Mouse (Mus musculus) limb, embryonic 15.5 days (tissue): ENCODE measurements around the gene Mmp8. TPM values are rescaled to one million over a fixed set of nuclear protein-coding genes. Genes with fewer than 3 reads are reported as not detected.

Experiments used
- ATAC-seq: fragments of 200-750 bp; cut with Nextera tagmentation; 2 replicates; pipeline ENCODE4 v1.8.0; 2017; ENCODE audit warnings: low read depth, moderate TSS enrichment; ENCODE audit not compliant: insufficient number of reproducible peaks, low FRiP score, low TSS enrichment
- H3K27ac ChIP-seq: fragments of 300-500 bp; sonication (generic); 2 replicates; pipeline ENCODE4 v1.5.1; 2015; ENCODE audit warnings: moderate library complexity, mild to moderate bottlenecking, inconsistent platforms
- H3K27me3 ChIP-seq: fragments of 300-500 bp; sonication (generic); 2 replicates; pipeline ENCODE4 v1.6.1; 2015; ENCODE audit warnings: inconsistent platforms
- H3K36me3 ChIP-seq: fragments of 300-500 bp; sonication (generic); 2 replicates; pipeline ENCODE4 v1.6.1; 2015; ENCODE audit warnings: inconsistent platforms
- H3K4me1 ChIP-seq: fragments of 300-500 bp; sonication (generic); 2 replicates; pipeline ENCODE4 v1.6.1; 2015; ENCODE audit warnings: inconsistent platforms
- H3K4me2 ChIP-seq: fragments of 300-500 bp; sonication (generic); 2 replicates; pipeline ENCODE4 v1.6.1; 2015; ENCODE audit warnings: mild to moderate bottlenecking, inconsistent platforms
- H3K4me3 ChIP-seq: fragments of 300-500 bp; sonication (generic); 2 replicates; pipeline ENCODE4 v1.5.1; 2015; ENCODE audit warnings: mild to moderate bottlenecking, inconsistent platforms
- H3K9ac ChIP-seq: fragments of 300-500 bp; sonication (generic); 2 replicates; pipeline ENCODE4 v1.6.1; 2015; ENCODE audit warnings: inconsistent platforms
- H3K9me3 ChIP-seq: fragments of 300-500 bp; sonication (generic); 2 replicates; pipeline ENCODE4 v1.6.1; 2016; ENCODE audit warnings: inconsistent platforms
- WGBS: fragments of 180-500 bp; shearing (Covaris S2); methylation state at CpG from one replicate; pipeline ENCODE4 v1.1.7; 2015; 5-methylcytosine and 5-hydroxymethylcytosine counted together
- polyA plus RNA-seq: library from polyadenylated mRNA; unstranded; fragments of >200 nt; fragmentation: Nextera tagmentation; extraction: Ambion mirVana; gene quantifications from 2 replicates; pipeline ENCODE4 v1.2.1, GENCODE M21; 2015

Mmp8 gene
- polyA plus RNA-seq, 1 experiment from 2014 or later, result 1.1 TPM

DNA sequence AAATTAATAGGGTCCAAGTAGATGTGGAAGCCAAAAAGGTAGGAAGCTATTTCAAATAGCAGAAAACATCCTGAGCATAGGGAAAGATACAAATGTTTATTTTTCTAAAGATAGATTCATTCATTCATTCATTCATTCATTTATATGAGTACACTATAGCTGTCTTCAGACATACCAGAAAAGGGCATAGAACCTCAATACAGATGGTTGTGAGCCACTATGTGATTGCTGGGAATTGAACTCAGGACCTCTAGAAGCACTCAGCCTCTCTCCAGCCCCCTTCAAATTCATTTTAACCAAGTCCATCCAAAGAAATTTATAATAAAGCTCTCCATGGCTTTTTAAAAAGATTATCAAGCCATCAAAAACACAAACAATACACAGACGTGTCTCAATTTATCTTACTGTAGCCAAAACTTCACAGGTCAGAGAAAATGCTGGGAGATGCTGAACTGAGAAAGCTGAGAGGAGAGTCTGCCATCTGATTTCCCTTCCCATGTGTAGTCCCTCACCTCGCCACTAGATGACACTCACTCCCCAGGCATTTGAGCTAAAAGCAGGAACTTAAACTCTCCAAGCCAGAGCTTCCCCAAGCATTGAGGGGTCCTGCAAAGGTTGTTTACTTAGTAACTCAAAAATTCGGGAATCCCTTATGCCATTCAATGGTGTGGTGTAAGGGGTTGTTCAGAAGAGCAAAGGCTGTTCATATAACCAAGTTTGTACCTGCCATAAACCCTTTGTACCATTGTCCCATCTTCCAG, 44.9 kb downstream of the Mmp8 start:
- 3% methylated on average over 3 of the region's 3 CpGs for WGBS
- Histone ChIP-seq H3K4me2 (no peak overlapping the region), H3K27ac (no peak overlapping the region), H3K36me3 (no peaks in the 10 kb centered on the region), H3K9ac (no peak overlapping the region), H3K9me3 (no peaks in the 10 kb centered on the region), H3K27me3 (no peaks in the 10 kb centered on the region), H3K4me3 (no peak overlapping the region), H3K4me1 (no peaks in the 10 kb centered on the region)
- no peak for ATAC-seq

GRCm38 (mm10) chr9:7604005-7604404, 45.7 kb downstream of the Mmp8 start:
- ATAC-seq, result no peak
- WGBS, result 60% methylated on average over 6 of the region's 6 CpGs
- no peak overlapping the region for H3K9ac ChIP-seq
- H3K4me3 ChIP-seq, result no peak overlapping the region
- H3K9me3 ChIP-seq, result no peaks in the 10 kb centered on the region
- H3K36me3 ChIP-seq, result no peaks in the 10 kb centered on the region
- no peak overlapping the region for H3K4me2 ChIP-seq
- H3K4me1 ChIP-seq, result no peaks in the 10 kb centered on the region
- no peaks in the 10 kb centered on the region for H3K27me3 ChIP-seq
- H3K27ac ChIP-seq, result no peak overlapping the region

- no peaks in the 10 kb centered on the region for H3K36me3 ChIP-seq
- no peaks in the 10 kb centered on the region for H3K4me1 ChIP-seq
- H3K4me2 ChIP-seq, result no peak overlapping the region
- H3K9ac ChIP-seq, result no peak overlapping the region
- no peak overlapping the region for H3K27ac ChIP-seq
- no peaks in the 10 kb centered on the region for H3K9me3 ChIP-seq
- H3K27me3 ChIP-seq, result no peaks in the 10 kb centered on the region
- H3K4me3 ChIP-seq, result no peak overlapping the region
- WGBS, result 87% methylated on average over 12 of the region's 12 CpGs
- ATAC-seq, result no peak
Observed at GRCm38 (mm10) chr9:7605638-7606037, 47.4 kb downstream of the Mmp8 start.

Other genes with a start within 250 kb of the Mmp8 start
- 0.19 TPM in 1 of 2 replicates, not detected in the other for gene Mmp12, start 214.1 kb upstream of the Mmp8 start, polyA plus RNA-seq
- gene Mmp1b, start 170.4 kb upstream of the Mmp8 start, polyA plus RNA-seq, result not detected in 2 replicates
- 0.31 TPM in 1 of 2 replicates, not detected in the other for gene Mmp3, start 112.6 kb upstream of the Mmp8 start, polyA plus RNA-seq
- not detected in 2 replicates for gene Mmp10, start 56.1 kb upstream of the Mmp8 start, polyA plus RNA-seq
- 0.42 TPM in 1 of 2 replicates, not detected in the other for gene Mmp27, start 12.9 kb downstream of the Mmp8 start, polyA plus RNA-seq
- gene Mmp20, start 69.8 kb downstream of the Mmp8 start, polyA plus RNA-seq, result not detected in 2 replicates
- gene Mmp7, start 133.6 kb downstream of the Mmp8 start, polyA plus RNA-seq, result 0.14 TPM in 1 of 2 replicates, not detected in the other
- 135 and 142 TPM in 2 replicates for gene Tmem123, start 205.6 kb downstream of the Mmp8 start, polyA plus RNA-seq